Mouse (Mus musculus) embryonic stem cell, embryonic (primary cell): ENCODE results near the gene Olfr153.
"Not testable (repeated sequence)": the region's sequence is repeated elsewhere in the genome, so short reads cannot be mapped to it uniquely, and the experiment has no call there.

Experiments used
- CTCF ChIA-PET, 4 experiments: fragments of 300-600 bp in 2 of 4; fragments of 350-600 bp in 2 of 4; sonication (Branson Sonifier 250); formaldehyde crosslinking; loops; one replicate each; lab custom pipeline; 2022; ENCODE audit warnings: inconsistent platforms in 2 of 4; lab: Charles Lee
- POLR2A ChIA-PET, 4 experiments: fragments of 300-600 bp in 2 of 4; fragments of 350-600 bp in 2 of 4; sonication (Branson Sonifier 250); formaldehyde crosslinking; loops; one replicate each; lab custom pipeline; 2022; ENCODE audit warnings: antibody characterized with exemption in 4 of 4, inconsistent platforms in 1 of 4; lab: Charles Lee

Gene Olfr153

GRCm38 (mm10) chr2:87531496-87531895 is at the start of gene Olfr153:
Gene Olfr153 (plus strand): TSS chr2:87531796.
- ChIA-PET POLR2A (no interaction called here), CTCF (no interaction called here)

- ChIA-PET POLR2A (interaction anchor here in 3 of 4 experiments (1.0 to 3.6 kb wide), 5 partner anchors 33 to 36 kb away, joined by 3 to 25 read pairs (median 7); no protein-coding TSS in a partner anchor), CTCF (no interaction called here)
Observed at GRCm38 (mm10) chr2:87482276-87482675, 49.3 kb upstream of the Olfr153 start.

DNA sequence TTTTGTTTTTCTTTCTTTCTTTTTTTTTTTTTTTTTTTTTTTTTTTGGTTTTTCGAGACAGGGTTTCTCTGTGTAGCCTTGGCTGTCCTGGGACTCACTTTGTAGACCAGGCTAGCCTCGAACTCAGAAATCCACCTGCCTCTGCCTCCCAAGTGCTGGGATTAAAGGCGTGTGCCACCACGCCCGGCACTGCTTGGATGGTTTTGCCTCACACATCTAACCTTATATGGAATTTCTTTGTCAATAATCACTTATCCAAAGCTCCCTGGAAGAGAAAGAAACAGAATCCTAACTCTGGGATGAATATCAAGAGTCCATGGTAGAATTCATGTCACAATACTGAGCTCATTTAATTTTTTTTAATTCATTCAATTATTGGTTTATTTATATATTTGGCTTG is 34.6 kb upstream of the Olfr153 start, which contains the start of gene Pramel7:
Gene Pramel7 (minus strand): TSS at position 101 of the 400 bp plus-strand sequence.
- POLR2A ChIA-PET, result interaction anchor here in 1 of 4 experiments (1.8 kb wide), 1 partner anchor 19 kb away, joined by 13 read pairs; no protein-coding TSS in a partner anchor
- CTCF ChIA-PET, result not testable (repeated sequence)

DNA sequence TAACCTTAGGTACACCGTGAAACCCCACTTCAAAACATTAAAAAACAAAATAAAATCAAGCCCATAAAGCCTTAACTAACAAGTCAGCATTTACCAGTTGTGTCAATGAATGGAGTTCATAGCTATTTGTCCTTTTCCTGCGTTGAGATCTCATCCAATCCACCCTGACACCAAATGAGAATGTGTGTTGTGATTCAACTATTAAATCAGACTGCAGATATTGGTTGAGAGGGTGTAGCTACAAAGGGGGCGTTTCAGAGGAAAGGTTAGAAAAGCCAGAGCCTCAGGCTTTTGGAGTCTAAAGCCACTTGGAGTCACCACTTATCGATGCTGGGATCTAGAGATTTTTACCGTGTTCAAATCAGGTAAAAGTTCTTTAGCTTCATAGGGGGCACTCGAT is 25.3 kb upstream of the Olfr153 start, which contains the start of gene Pramel6:
Gene Pramel6 (plus strand): TSS at position 301 of the 400 bp plus-strand sequence.
- CTCF ChIA-PET, result no interaction called here
- POLR2A ChIA-PET, result interaction anchor here in 1 of 4 experiments (0.9 to 1.2 kb wide), 2 partner anchors 10 to 15 kb away, joined by 3 to 4 read pairs; no protein-coding TSS in a partner anchor

GRCm38 (mm10) chr2:87515046-87515445 is 16.6 kb upstream of the Olfr153 start:
- CTCF ChIA-PET, result interaction anchor here in 3 of 4 experiments (0.6 to 1.3 kb wide), 4 partner anchors 13 to 680 kb away, joined by 3 to 6 read pairs (median 4); no protein-coding TSS in a partner anchor
- POLR2A ChIA-PET, result interaction anchor here (0.5 to 3.1 kb wide), 11 partner anchors 18 to 837 kb away, joined by 3 to 25 read pairs (median 7); partner anchors contain the start of gene Pramel7 (in 1 of the 4)

- ChIA-PET POLR2A (interaction anchor here (0.5 to 3.1 kb wide), 14 partner anchors 9 to 837 kb away, joined by 3 to 25 read pairs (median 6); partner anchors contain the start of genes Pramel6 (in 1 of the 4) and Pramel7 (in 1 of the 4)), CTCF (interaction anchor here in 3 of 4 experiments (0.6 to 1.3 kb wide), 5 partner anchors 14 to 681 kb away, joined by 3 to 6 read pairs (median 3); no protein-coding TSS in a partner anchor)
Observed at GRCm38 (mm10) chr2:87515457-87516060, 16.0 kb upstream of the Olfr153 start.

DNA sequence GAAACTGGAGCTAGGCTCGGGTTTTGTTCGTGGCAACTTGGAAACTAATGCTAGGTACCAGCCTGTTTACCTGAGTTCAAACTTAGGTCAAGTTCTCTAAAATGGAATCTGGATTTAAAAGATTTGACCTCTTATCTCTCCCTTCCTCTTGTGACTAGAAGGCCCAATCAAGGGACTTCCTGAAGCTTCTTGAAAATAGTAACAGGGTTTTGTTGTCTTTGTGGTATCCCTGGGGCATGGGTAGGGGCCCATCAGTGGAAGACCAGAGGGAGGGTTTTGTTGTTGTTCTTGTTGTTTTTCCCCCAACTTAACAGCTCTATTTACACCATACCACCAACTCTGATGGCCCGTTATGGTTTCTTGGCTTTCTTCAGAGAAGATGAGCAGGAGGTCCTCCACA is 15.0 kb upstream of the Olfr153 start:
- ChIA-PET CTCF (interaction anchor here in 2 of 4 experiments (0.6 to 1.0 kb wide), 2 partner anchors 31 kb away, joined by 3 to 4 read pairs; no protein-coding TSS in a partner anchor), POLR2A (interaction anchor here in 3 of 4 experiments (1.0 to 3.1 kb wide), 9 partner anchors 10 to 36 kb away, joined by 3 to 25 read pairs (median 5); partner anchors contain the start of genes Pramel6 (in 1 of the 3) and Pramel7 (in 1 of the 3))

- ChIA-PET POLR2A (no interaction called here), CTCF (no interaction called here)
Observed at GRCm38 (mm10) chr2:87520651-87521050, 10.9 kb upstream of the Olfr153 start.

DNA sequence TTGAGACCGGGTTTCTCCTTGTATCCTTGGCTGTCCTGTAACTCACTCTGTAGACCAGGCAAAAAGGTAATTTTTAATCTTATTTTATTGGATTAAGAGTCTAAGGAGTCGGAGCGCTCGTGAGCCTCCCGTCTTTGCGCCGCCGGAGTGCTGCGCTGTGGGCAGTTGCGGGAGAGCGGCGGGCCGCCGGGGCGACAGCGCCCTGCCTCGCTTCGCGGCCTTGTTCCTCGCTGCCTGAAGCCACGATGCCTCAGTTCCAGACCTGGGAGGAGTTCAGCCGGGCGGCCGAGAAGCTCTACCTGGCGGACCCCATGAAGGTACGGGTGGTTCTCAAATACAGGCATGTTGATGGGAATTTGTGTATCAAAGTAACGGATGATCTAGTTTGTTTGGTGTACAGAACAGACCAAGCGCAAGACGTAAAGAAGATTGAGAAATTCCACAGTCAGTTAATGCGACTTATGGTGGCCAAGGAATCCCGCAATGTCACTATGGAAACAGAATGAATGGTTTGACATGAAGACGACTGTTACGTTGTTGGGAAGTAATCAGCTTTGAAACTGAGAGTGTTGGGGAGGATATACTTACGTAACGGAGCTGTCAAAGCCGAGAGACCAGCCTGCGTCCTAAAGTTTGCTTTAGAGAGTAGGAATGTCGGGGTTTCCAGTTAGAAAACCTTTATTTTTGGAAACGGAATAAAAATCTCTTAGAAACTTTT is 5.5 kb upstream of the Olfr153 start:
- CTCF ChIA-PET, result not testable (repeated sequence)

GRCm38 (mm10) chr2:87534826-87535225 is 3.2 kb downstream of the Olfr153 start:
- ChIA-PET CTCF (no interaction called here), POLR2A (interaction anchor here in 2 of 4 experiments (0.6 to 1.6 kb wide), 4 partner anchors 18 to 826 kb away, joined by 3 to 5 read pairs (median 4); no protein-coding TSS in a partner anchor)

More for the DNA sequence above, 5.5 kb upstream of the Olfr153 start:
- POLR2A ChIA-PET, result interaction anchor here in 1 of 4 experiments (1.9 kb wide), 1 partner anchor 10 kb away, joined by 7 read pairs; no protein-coding TSS in a partner anchor

GRCm38 (mm10) chr2:87545442-87545841 is 13.8 kb downstream of the Olfr153 start, which contains the start of gene Olfr1128:
Gene Olfr1128 (minus strand): TSS chr2:87545542.
- POLR2A ChIA-PET, result no interaction called here
- CTCF ChIA-PET, result no interaction called here

GRCm38 (mm10) chr2:87573602-87574001 is 42.0 kb downstream of the Olfr153 start, which contains the start of gene Olfr1129:
Gene Olfr1129 (plus strand): TSS chr2:87573902.
- POLR2A ChIA-PET, CTCF ChIA-PET: not testable (repeated sequence)
